Mouse (Mus musculus) ovary, adult 18-20 months (tissue): ENCODE measurements around the gene Spry2.

Experiments used
- DNase-seq: peaks from one replicate; pipeline ENCODE4 v3.0.0; 2022; ENCODE audit warnings: low spot score, mixed read lengths

Spry2 gene

GRCm38 (mm10) chr14:105896791-105897568, at the start of gene Spry2:
Spry2 (minus strand) TSS chr14:105896819.
- DNase-seq: peak; percentile 92

- DNase-seq: peak; percentile 55
Measured at GRCm38 (mm10) chr14:105941353-105941752, 44.7 kb upstream of the Spry2 start.

GRCm38 (mm10) chr14:105926726-105927125, 30.1 kb upstream of the Spry2 start:
- no peak for DNase-seq

- DNase-seq: no peak
Measured at GRCm38 (mm10) chr14:105925305-105925704, 28.7 kb upstream of the Spry2 start.

GRCm38 (mm10) chr14:105924712-105925111, 28.1 kb upstream of the Spry2 start:
- DNase-seq: no peak

GRCm38 (mm10) chr14:105922874-105923273, 26.3 kb upstream of the Spry2 start:
- DNase-seq: no peak

GRCm38 (mm10) chr14:105922427-105922826, 25.8 kb upstream of the Spry2 start:
- DNase-seq: no peak

- DNase-seq: no peak
Measured at GRCm38 (mm10) chr14:105921217-105921695, 24.6 kb upstream of the Spry2 start.

- no peak for DNase-seq
Measured at GRCm38 (mm10) chr14:105920395-105921216, 24.0 kb upstream of the Spry2 start.

GRCm38 (mm10) chr14:105907216-105907615, 10.6 kb upstream of the Spry2 start:
- DNase-seq: no peak

GRCm38 (mm10) chr14:105905935-105906334, 9.3 kb upstream of the Spry2 start:
- no peak for DNase-seq

GRCm38 (mm10) chr14:105905509-105905908, 8.9 kb upstream of the Spry2 start:
- DNase-seq: no peak

- no peak for DNase-seq
Measured at GRCm38 (mm10) chr14:105902807-105903206, 6.2 kb upstream of the Spry2 start.

GRCm38 (mm10) chr14:105900841-105901240, 4.2 kb upstream of the Spry2 start:
- no peak for DNase-seq

- DNase-seq: no peak
Measured at GRCm38 (mm10) chr14:105899116-105899515, 2.5 kb upstream of the Spry2 start.

- peak; percentile 69 for DNase-seq
Measured at GRCm38 (mm10) chr14:105898266-105899111, 1.9 kb upstream of the Spry2 start.

- peak; percentile 55 for DNase-seq
Measured at GRCm38 (mm10) chr14:105897569-105898101, 1.0 kb upstream of the Spry2 start.

- DNase-seq: peak; percentile 43
Measured at GRCm38 (mm10) chr14:105895961-105896651, 513 bp downstream of the Spry2 start.

- peak; percentile 23 for DNase-seq
Measured at GRCm38 (mm10) chr14:105894971-105895873, 1.4 kb downstream of the Spry2 start.

GRCm38 (mm10) chr14:105893623-105893995, 3.0 kb downstream of the Spry2 start:
- DNase-seq: no peak
